Mouse (Mus musculus): ENCODE results near the gene Cp.

DNA sequence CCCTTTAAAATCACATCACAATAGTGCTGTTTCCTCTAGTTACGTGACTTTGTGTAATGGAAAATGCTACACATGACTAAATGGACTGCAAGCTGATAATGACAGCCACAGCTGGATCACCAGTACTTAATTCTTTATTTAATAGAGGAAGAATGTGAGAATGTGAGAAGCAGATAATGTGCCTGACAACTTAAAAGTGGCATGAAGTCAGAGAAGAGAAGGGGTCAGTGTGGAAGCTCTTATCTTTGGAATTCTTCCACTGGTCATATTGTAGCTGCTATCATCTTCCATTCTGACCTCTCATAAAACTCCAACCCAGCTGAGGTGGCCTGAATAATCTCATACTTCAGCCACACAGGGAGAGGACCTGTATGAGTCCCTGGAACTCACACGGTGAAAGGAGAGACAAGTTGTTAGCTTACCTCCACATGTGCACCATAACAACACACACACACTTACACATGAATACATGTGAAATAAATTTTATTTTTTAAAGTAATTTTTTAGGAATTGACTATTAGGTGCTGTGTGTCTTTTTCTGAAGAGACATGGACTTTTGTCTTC, 7.9 kb downstream of the Cp start:
- no peak for TF ChIP-seq CTCF (IDR thresholded peaks at IDR 0.05; ENCODE audit: low read depth)
- TF ChIP-seq EP300 (optimal IDR thresholded peaks at IDR 0.05): no peak
